Mouse (Mus musculus): ENCODE measurements around the gene Col4a3.

DNA sequence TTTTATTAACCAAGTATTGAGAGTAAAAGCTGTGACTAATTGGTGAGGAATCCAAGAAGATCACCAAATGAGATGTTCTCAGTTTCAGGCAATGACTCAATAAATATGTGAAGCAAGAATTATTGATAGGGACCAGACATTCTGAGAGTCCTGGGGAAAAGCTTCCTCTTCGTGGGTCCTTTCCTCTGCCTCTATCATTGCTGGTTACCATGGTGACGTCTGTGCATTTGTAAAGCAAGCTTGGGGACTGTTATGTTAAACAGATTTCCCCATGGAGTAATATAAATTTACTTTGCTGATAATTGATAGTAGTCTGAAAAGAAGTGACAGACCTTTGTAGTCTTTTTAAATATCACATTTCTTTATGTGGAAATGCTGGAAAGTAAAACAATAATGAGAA lies 76.8 kb downstream of the Col4a3 start:
- TF ChIP-seq POLR2A (IDR thresholded peaks at IDR 0.05; ENCODE audit: control insufficient read depth, extremely low read depth, insufficient read depth, low read length, poor library complexity) (no peak), CTCF (IDR thresholded peaks at IDR 0.05; ENCODE audit: borderline replicate concordance, control insufficient read depth, extremely low read depth, insufficient read depth, low read length, poor library complexity) (no peak)

All from thymus, adult 2 months (tissue).